Mouse (Mus musculus) heart, embryonic 15.5 days (tissue): Measurements from ENCODE around the gene Adgrg4. TPM values are rescaled to one million over a fixed set of nuclear protein-coding genes. Genes with fewer than 3 reads are reported as not detected.

Experiments
- ATAC-seq: fragments of 200-750 bp; cut with Nextera tagmentation; replicated peaks from 2 replicates; pipeline ENCODE4 v1.8.0; 2017; ENCODE audit warnings: low read depth, moderate TSS enrichment; ENCODE audit not compliant: insufficient number of reproducible peaks, insufficient read depth, low FRiP score
- H3K27ac ChIP-seq: fragments of 300-500 bp; sonication (generic); 2 replicates; pipeline ENCODE4 v1.5.1; 2015; ENCODE audit warnings: mild to moderate bottlenecking, inconsistent platforms
- H3K27me3 ChIP-seq: fragments of 300-500 bp; sonication (generic); 2 replicates; pipeline ENCODE4 v1.6.1; 2015; ENCODE audit warnings: inconsistent platforms
- H3K36me3 ChIP-seq: fragments of 300-500 bp; sonication (generic); 2 replicates; pipeline ENCODE4 v1.6.1; 2015; ENCODE audit warnings: mild to moderate bottlenecking, inconsistent platforms
- H3K4me1 ChIP-seq: fragments of 300-500 bp; sonication (generic); replicated peaks from 2 replicates; pipeline ENCODE4 v1.6.1; 2015; ENCODE audit warnings: inconsistent platforms
- H3K4me2 ChIP-seq: fragments of 300-500 bp; sonication (generic); 2 replicates; pipeline ENCODE4 v1.6.1; 2015; ENCODE audit warnings: inconsistent platforms, mild to moderate bottlenecking, moderate library complexity
- H3K4me3 ChIP-seq: fragments of 300-500 bp; sonication (generic); 2 replicates; pipeline ENCODE4 v1.5.1; 2015; ENCODE audit warnings: mild to moderate bottlenecking, inconsistent platforms
- H3K9ac ChIP-seq: fragments of 300-500 bp; sonication (generic); 2 replicates; pipeline ENCODE4 v1.6.1; 2015; ENCODE audit warnings: mild to moderate bottlenecking, inconsistent platforms
- H3K9me3 ChIP-seq: fragments of 300-500 bp; sonication (generic); replicated peaks from 2 replicates; pipeline ENCODE4 v1.6.1; 2016; ENCODE audit warnings: inconsistent platforms
- WGBS: fragments of 180-500 bp; shearing (Covaris S2); methylation state at CpG from one replicate; pipeline ENCODE4 v1.1.7; 2015; ENCODE audit warnings: mixed read lengths; 5-methylcytosine and 5-hydroxymethylcytosine counted together
- polyA plus RNA-seq: library from polyadenylated mRNA; unstranded; fragments of >200 nt; fragmentation: Nextera tagmentation; extraction: Ambion mirVana; gene quantifications from 2 replicates; pipeline ENCODE4 v1.2.1, GENCODE M21; 2015

Gene Adgrg4
- polyA plus RNA-seq = not detected in 2 replicates

DNA sequence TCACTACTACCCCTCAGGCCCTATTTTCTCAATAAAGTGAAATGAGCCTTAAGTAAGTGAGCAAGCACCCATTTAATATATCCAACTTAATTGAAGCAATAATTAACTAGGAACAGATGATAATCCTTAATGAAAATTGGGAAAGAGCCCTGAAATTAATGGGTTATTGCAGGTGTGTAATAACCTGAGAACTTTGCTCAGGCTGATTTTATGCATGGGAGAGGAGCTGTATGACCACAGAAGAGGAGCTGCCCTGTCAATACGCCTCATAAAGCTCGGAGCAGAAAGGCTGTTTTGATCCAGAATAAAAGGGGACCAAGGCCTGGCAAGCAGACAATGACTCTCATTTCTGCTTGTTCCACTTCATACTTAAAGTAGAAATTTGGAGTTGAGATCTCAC lies at the start of gene Adgrg4:
Gene Adgrg4, plus strand, starts transcription at position 301 of the 400 bp plus-strand sequence.
- no peaks in the 10 kb centered on the region for H3K9me3 ChIP-seq
- H3K4me3 ChIP-seq = no peak within 1 kb of the TSS
- no peak within 1 kb of the TSS for H3K9ac ChIP-seq
- H3K27me3 ChIP-seq = no peaks in the 10 kb centered on the region
- no peak within 1 kb of the TSS for H3K4me2 ChIP-seq
- H3K27ac ChIP-seq = no peak within 1 kb of the TSS
- H3K4me1 ChIP-seq = no peaks in the 10 kb centered on the region
- WGBS = 92% methylated on average over 2 of the region's 2 CpGs
- no peaks in the 10 kb centered on the region for H3K36me3 ChIP-seq
- ATAC-seq = no peak

DNA sequence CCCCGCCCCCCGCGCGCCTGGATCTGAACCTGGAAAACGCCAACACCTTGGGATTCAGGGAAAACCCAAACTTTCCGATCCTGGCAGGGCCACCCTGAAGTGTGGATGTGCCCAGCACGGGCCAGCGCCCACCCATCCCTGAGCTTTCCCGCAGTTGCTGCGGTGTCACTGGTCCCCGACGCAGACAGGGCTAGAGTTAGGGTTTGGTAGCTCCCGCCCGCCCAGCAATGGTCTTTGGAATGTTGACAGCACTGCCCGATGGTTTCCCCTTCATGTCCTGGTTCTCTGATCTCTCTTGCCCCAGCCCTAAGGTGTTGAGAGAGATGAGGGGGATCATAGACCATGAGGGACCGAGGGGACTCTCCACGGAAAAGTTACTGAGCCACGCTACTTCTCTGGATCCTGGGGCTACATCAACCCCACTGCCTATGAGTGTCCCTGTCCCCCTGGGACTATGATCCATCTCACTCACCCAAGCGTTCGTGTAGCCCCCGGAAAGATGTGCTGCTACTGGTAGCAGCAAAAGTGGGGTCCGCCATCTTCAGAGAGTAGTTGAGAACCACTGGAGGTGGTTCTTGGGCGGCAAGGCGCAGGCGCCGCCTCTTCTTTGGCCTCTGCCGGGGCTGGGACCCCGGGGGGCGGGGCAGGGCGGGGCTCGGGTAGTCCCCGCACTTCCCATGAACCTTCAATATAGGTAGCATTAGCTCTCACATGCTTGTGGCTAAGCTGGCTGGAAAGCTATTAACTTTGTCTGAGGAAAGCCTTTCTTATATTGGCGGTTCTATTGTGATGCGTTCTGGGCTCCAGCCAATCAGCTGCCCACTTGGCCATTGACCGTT lies 48.0 kb upstream of the Adgrg4 start, which contains the start of gene Map7d3:
Gene Map7d3, minus strand, starts transcription at position 562 of the 839 bp plus-strand sequence.
- peak within 1 kb of the TSS; percentile 73 for H3K4me2 ChIP-seq
- H3K27me3 ChIP-seq = no peaks in the 10 kb centered on the region
- ATAC-seq = no peak
- H3K4me1 ChIP-seq = no peaks in the 10 kb centered on the region
- peak within 1 kb of the TSS; percentile 11; the same call in 1 of the 2 replicates for H3K9ac ChIP-seq
- WGBS = 18% methylated on average over 35 of the region's 35 CpGs
- H3K4me3 ChIP-seq = peak within 1 kb of the TSS; percentile 50
- H3K9me3 ChIP-seq = no peaks in the 10 kb centered on the region
- no peak within 1 kb of the TSS for H3K27ac ChIP-seq
- no peaks in the 10 kb centered on the region for H3K36me3 ChIP-seq

DNA sequence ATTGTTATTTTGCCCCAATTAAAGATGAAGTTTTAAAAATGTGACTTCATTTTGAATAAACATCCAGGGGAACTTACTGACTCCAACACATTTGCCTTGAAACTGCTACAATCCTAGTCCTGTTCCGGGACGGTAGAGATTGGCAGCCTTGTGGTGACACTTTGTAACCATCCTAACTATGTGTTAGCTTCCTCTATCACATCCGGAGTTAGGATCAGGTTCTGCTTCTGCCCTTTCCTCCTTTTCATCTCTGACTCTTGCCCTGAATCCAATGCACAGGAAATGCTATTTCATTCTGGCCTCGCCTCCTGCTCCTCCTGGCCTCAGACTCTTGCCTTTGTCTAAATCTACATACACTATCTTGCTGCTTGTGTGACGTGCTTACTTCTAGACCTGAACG lies 42.5 kb upstream of the Adgrg4 start:
- Histone ChIP-seq H3K27ac (no peak overlapping the region), H3K4me2 (no peak overlapping the region), H3K4me1 (no peaks in the 10 kb centered on the region), H3K9me3 (no peaks in the 10 kb centered on the region), H3K4me3 (no peak overlapping the region), H3K9ac (no peak overlapping the region), H3K27me3 (no peaks in the 10 kb centered on the region), H3K36me3 (no peaks in the 10 kb centered on the region)
- 56% methylated on average over 6 of the region's 6 CpGs for WGBS
- no peak for ATAC-seq

DNA sequence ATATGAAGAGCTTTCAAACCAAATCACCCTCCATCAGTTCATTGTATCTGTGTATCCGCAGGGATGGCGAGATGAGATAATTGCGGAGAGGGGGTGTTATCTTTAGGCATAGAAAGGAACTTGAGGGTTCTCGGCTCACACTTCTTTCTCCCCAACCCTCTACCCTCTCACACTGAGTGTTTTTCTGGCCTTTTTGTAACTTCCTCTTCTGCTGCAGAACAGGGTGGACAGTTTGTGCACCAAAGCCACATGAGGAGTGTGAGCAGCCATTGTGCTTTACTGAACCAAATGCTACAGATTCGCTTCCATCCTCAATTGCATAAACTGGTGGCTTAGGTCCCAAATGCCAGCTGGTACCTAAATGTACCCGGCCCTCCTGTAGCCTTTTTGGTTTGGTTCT lies 34.1 kb upstream of the Adgrg4 start:
- Histone ChIP-seq H3K27me3 (no peaks in the 10 kb centered on the region), H3K9ac (no peak overlapping the region), H3K27ac (no peak overlapping the region), H3K36me3 (no peaks in the 10 kb centered on the region), H3K4me2 (no peak overlapping the region), H3K4me3 (no peak overlapping the region), H3K4me1 (no peaks in the 10 kb centered on the region), H3K9me3 (no peaks in the 10 kb centered on the region)
- WGBS = 75% methylated on average over 6 of the region's 6 CpGs
- no peak for ATAC-seq

DNA sequence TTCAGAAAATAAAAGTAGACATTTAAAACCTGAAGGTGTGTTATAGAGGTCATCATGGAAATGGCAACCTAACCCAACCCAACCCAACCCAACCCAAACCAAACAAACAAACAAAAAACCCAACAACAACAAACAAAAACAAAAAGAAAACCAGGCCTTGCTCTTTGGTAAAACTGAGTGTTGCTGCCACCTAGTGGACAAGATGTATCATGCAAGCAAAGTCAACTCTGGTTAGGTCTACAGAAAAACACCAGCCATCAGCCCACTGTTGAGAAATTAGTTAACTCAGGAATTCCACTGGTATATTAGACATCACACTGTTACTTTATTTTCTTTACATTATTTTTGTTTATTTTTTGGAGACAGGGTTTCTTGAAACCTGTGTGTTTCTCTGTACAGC lies 30.6 kb upstream of the Adgrg4 start:
- Histone ChIP-seq H3K4me2 (no peak overlapping the region), H3K9me3 (no peaks in the 10 kb centered on the region), H3K27me3 (no peaks in the 10 kb centered on the region), H3K27ac (no peak overlapping the region), H3K36me3 (no peaks in the 10 kb centered on the region), H3K4me3 (no peak overlapping the region), H3K4me1 (no peaks in the 10 kb centered on the region), H3K9ac (no peak overlapping the region)
- ATAC-seq = no peak

DNA sequence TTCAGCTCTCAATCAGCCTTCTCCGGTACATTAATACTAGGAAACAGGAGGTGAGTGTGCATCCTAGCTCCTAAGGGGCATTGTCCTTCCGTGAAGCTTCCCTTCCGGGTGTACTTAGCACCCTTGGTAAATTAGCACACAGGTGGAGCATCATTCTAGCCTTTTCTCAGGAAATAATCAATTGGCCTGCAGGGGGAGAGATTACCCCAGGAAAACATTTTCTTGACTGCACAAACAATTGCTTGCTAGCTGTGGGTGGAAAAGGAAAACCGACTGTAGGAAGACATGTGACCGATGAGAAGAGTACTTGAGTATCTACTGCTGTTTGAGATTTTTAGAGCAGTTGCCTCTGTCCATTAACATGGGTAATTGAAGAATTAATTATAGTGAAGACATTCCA lies 28.7 kb upstream of the Adgrg4 start:
- WGBS = 61% methylated on average over 5 of the region's 5 CpGs
- no peaks in the 10 kb centered on the region for H3K27me3 ChIP-seq
- no peaks in the 10 kb centered on the region for H3K9me3 ChIP-seq
- H3K27ac ChIP-seq = no peak overlapping the region
- no peak overlapping the region for H3K9ac ChIP-seq
- no peak overlapping the region for H3K4me2 ChIP-seq
- H3K36me3 ChIP-seq = no peaks in the 10 kb centered on the region
- no peak overlapping the region for H3K4me3 ChIP-seq
- H3K4me1 ChIP-seq = no peaks in the 10 kb centered on the region
- ATAC-seq = no peak

DNA sequence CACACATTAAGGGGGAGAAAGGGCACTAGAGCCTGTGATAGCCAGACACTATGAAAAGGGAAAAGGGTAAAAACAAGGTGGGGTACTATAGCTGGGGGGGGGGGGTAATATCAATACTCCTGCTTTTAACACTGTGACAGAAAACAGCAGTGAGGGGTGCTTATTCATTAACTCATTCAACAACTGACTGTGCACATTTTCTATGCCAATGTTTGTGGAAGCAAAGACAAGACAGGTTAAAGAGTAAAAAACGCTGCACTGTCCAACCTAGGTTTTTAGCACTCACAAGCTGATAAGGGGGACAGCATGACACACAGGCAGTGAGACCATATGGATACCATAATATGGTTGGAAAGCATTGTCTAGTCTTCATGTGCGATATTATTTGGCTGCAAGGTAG lies 142.9 kb downstream of the Adgrg4 start:
- 65% methylated on average over 2 of the region's 2 CpGs for WGBS
- no peaks in the 10 kb centered on the region for H3K36me3 ChIP-seq

DNA sequence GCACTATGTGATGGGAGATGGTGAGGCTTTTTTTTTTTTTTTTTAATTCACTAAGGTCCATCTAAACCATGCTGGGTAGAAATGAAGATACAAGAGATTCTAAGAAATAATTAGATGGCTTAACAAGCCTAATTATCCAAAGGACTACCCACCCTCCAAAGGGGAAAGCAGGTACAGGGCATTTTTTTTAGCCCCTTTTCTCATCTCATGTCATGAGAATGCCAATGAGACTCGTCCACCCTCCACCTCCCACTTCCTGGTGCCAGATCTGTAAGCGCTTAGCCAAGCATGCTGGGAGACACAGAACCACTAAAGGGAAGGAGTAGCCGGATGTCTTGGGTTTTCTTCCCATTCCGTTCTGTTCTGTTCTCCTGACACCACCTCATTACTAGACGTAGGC lies 172.8 kb downstream of the Adgrg4 start, which contains the start of gene Brs3:
Gene Brs3, plus strand, starts transcription at position 301 of the 400 bp plus-strand sequence.
- no peak within 1 kb of the TSS for H3K4me3 ChIP-seq
- H3K9me3 ChIP-seq = no peaks in the 10 kb centered on the region
- H3K27me3 ChIP-seq = no peaks in the 10 kb centered on the region
- H3K4me2 ChIP-seq = no peak within 1 kb of the TSS
- no peak for ATAC-seq
- no peak within 1 kb of the TSS for H3K27ac ChIP-seq
- H3K36me3 ChIP-seq = no peaks in the 10 kb centered on the region
- no peaks in the 10 kb centered on the region for H3K4me1 ChIP-seq
- 75% methylated on average over 5 of the region's 5 CpGs for WGBS
- H3K9ac ChIP-seq = no peak within 1 kb of the TSS

More for the DNA sequence above, 142.9 kb downstream of the Adgrg4 start:
- no peak overlapping the region for H3K4me2 ChIP-seq
- no peaks in the 10 kb centered on the region for H3K9me3 ChIP-seq
- no peak overlapping the region for H3K4me3 ChIP-seq
- no peak overlapping the region for H3K9ac ChIP-seq
- H3K4me1 ChIP-seq = no peaks in the 10 kb centered on the region
- no peaks in the 10 kb centered on the region for H3K27me3 ChIP-seq
- no peak for ATAC-seq
- no peak overlapping the region for H3K27ac ChIP-seq

DNA sequence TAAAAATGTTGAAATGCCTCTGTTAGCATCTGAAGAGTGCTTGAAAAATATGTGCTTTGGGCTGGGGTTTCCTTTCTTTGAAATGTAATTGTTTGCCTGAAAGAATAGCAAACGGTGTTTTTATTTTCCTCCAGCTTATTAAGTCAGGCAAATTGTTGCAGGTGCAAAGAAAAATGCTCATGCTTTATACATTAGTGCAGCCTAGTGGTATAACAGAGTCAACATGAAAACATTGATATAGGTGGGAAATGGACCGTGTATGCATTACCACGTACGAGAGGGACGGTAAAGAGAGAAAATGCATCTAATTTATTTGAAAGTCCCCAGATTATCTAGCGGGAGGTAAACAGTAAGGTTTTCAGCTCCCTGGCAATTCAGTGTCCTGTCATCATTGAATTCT lies 173.9 kb downstream of the Adgrg4 start:
- WGBS = 70% methylated on average over 6 of the region's 6 CpGs

More for the DNA sequence above, 173.9 kb downstream of the Adgrg4 start:
- H3K36me3 ChIP-seq = no peaks in the 10 kb centered on the region
- H3K4me3 ChIP-seq = no peak overlapping the region
- H3K9ac ChIP-seq = no peak overlapping the region
- no peaks in the 10 kb centered on the region for H3K4me1 ChIP-seq
- H3K27me3 ChIP-seq = no peaks in the 10 kb centered on the region
- no peak for ATAC-seq
- no peak overlapping the region for H3K27ac ChIP-seq
- H3K9me3 ChIP-seq = no peaks in the 10 kb centered on the region
- H3K4me2 ChIP-seq = no peak overlapping the region

Other genes starting within 250 kb of the Adgrg4 start
- gene Fhl1, start 138.4 kb upstream of the Adgrg4 start, polyA plus RNA-seq = 189 and 203 TPM in 2 replicates
- 2.1 and 2.2 TPM in 2 replicates for gene Map7d3, start 47.8 kb upstream of the Adgrg4 start, polyA plus RNA-seq
- not detected in 2 replicates for gene Brs3, start 172.9 kb downstream of the Adgrg4 start, polyA plus RNA-seq
- 62.4 and 64.6 TPM in 2 replicates for gene Htatsf1, start 183.4 kb downstream of the Adgrg4 start, polyA plus RNA-seq
- gene Vgll1, start 217.9 kb downstream of the Adgrg4 start, polyA plus RNA-seq = not detected in 2 replicates